Mouse (Mus musculus) mature B cell (primary cell): ENCODE data around the gene Gse1.

Source experiments
- in situ Hi-C: fragments of 300-500 bp; cut with MboI; formaldehyde crosslinking; loops from 2 replicates; pipeline ENCODE4 v1.14.3; 2019

Gene Gse1

GRCm38 (mm10) chr8:120515650-120516049 is 287.4 kb downstream of the Gse1 start:
- in situ Hi-C loops, result no loop called here

GRCm38 (mm10) chr8:120516182-120516755 is 288.0 kb downstream of the Gse1 start:
- in situ Hi-C loops, result no loop called here

GRCm38 (mm10) chr8:120517666-120518410 is 289.6 kb downstream of the Gse1 start:
- in situ Hi-C loops, result no loop called here

GRCm38 (mm10) chr8:120518736-120519534 is 290.7 kb downstream of the Gse1 start:
- in situ Hi-C loops, result no loop called here

DNA sequence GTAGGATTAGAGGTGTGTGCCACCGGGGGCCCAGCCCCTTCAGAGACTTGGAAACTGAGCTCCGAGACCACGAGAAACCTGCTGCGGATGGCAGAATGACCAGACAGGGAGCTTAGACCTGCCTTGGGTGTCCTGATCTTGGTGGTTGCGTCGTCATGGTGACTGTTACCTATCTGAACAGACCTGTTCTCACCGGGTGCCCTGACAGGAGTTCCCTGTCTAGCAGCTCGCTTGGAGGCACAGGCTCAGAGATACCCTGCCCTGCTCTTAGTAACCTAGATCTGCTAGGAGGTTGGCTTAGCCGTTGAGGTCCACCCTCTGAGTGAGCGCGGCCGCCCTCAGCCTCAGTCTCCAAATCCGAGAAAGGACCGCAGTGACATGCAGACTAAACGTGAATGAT is 292.0 kb downstream of the Gse1 start:
- in situ Hi-C loops, result no loop called here

- in situ Hi-C loops, result no loop called here
Observed at GRCm38 (mm10) chr8:120520707-120521590, 292.7 kb downstream of the Gse1 start.

- in situ Hi-C loops, result no loop called here
Observed at GRCm38 (mm10) chr8:120521591-120521965, 293.3 kb downstream of the Gse1 start.

GRCm38 (mm10) chr8:120523641-120524040 is 295.4 kb downstream of the Gse1 start:
- in situ Hi-C loops, result no loop called here

- in situ Hi-C loops, result no loop called here
Observed at GRCm38 (mm10) chr8:120525135-120525534, 296.9 kb downstream of the Gse1 start.

DNA sequence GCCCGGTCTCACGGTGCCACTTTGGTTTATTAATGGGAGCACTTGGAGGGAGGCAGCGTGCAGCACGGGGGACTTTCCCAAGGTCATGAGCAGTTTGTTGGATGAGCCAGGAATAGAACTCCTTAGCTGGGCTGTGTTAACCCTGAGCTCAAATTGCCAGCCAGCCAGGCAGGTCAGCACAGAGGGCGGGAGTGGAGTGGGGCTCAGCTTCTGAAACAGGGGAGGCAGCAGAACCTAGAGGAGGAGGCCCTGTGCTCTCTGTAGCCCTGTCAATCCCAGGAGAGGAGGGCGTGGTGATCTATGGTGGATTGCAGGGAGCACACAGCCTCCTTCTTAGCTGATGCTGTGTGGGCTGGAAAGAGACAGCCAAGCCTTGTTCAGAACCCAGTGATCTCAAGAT is 297.6 kb downstream of the Gse1 start:
- in situ Hi-C loops, result no loop called here

DNA sequence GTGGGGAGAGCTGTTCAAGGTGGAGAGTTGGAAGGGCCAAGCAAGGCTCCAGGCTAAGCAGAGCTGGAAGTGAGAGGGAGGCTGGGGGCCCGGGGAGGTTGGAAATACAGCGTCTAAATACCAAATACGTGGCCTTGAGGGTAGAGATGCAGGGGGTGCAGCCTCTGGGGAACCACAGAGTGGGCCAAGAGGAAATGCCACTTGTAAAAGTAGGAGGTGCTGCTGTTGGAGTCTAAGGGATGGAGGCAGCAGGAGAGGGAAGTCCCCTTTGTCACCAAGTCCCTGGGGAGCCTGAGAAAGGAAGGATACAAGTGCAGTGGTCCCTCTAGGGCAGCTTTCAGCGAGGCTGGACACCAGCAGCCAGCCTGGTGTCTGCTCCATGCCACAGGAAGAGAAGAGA is 298.3 kb downstream of the Gse1 start:
- in situ Hi-C loops, result no loop called here

GRCm38 (mm10) chr8:120528332-120528731 is 300.1 kb downstream of the Gse1 start:
- in situ Hi-C loops, result no loop called here

GRCm38 (mm10) chr8:120529226-120529625 is 301.0 kb downstream of the Gse1 start:
- in situ Hi-C loops, result no loop called here

GRCm38 (mm10) chr8:120530954-120531656 is 302.8 kb downstream of the Gse1 start:
- in situ Hi-C loops, result no loop called here

GRCm38 (mm10) chr8:120531775-120532516 is 303.7 kb downstream of the Gse1 start:
- in situ Hi-C loops, result no loop called here

- in situ Hi-C loops, result no loop called here
Observed at GRCm38 (mm10) chr8:120532517-120533215, 304.4 kb downstream of the Gse1 start.

DNA sequence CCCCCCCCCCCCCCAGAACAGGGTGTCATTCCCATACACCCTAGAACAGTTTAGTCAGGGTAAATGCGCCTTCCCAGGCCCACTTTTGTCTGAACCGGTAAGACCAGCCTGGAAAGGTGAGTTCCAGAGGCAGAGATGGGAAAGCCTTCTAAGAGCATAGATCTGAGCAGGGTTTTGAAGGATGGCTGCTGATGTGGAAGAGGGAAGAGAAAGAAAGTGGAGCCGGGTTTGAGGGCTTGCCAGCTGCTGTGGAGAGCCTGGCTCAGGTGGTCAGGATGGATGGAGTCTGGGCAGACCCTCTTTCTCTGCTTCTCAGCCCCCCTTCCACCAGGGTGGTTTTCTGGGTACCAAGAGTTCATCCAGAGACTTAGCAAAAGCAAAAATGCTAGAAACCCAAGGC is 305.1 kb downstream of the Gse1 start:
- in situ Hi-C loops, result no loop called here

DNA sequence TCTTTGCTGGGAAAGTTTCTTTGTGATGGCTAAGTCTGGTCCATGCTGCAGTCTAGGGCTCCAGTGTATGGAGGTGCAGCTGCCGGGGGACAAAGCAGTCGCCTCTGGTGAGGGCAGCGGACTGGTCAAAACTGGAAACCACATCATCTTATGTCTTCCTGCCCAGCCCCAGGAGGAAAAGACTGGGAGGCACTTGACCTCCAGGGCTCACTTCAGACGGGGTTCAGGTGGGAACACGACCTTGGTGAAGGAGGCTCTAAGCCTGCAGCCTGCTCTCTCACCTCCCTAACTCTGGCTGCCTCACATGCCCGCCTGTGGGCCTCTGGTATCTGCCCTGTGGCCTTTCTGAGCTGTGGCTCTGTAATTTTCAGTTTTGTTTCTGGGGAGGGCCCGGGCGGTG is 305.8 kb downstream of the Gse1 start:
- in situ Hi-C loops, result no loop called here

DNA sequence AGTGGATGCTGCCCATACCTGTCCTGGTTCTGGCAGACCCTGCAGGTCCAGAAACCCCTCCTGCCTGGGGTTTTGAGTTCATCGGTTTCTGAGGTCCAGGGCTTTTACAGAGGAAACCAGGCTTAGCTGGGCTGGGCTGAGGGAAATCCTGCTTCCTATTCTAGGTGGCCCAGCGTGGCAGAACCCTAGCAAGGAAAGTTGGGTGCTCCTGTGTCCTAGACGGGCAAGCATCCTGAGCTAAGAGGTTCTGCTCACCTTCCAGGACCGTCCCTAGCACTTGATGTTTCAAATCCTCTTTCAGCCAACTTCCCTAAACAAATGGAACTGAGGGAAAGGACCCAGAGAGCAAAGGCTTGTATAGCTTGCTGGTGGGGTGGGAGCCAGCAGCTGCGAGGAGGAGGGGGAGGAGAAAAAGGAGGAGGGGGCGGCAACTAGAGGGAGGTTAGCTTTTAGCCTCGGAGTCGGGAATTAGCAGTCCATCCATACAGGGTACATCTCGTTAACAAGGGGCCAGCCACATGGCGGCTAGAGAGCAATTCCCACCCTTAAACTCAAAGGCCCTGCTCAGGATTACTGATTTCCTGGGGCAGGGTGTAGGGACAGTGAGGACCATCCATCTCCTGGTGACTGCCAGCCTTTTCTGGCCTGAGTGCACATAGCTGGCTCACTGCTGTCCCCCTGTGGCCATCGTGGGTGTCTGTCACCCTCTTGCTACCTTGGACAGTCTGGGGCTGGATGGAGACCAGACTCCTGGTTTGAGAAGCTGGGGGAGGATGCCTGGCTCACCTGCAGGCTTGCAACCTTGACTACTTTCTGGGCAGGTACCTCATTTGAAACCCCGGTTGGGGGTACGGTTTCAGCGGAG is 306.5 kb downstream of the Gse1 start:
- in situ Hi-C loops, result loop anchor here (5.0 kb wide), 1 partner anchor 47 kb away; no protein-coding TSS in a partner anchor
